Mouse (Mus musculus) erythroblast, embryonic 14.5 days (primary cell): ENCODE results near the gene Hdgf. TPM values are rescaled to one million over a fixed set of nuclear protein-coding genes. Genes with fewer than 3 reads are reported as not detected.

ENCODE experiments used
- H3K27me3 ChIP-seq: 2 replicates; pipeline ENCODE4 v1.6.1; 2012; ENCODE audit warnings: inconsistent platforms; ENCODE audit not compliant: control insufficient read depth
- H3K36me3 ChIP-seq: 2 replicates; pipeline ENCODE4 v1.6.1; 2012; ENCODE audit warnings: mild to moderate bottlenecking, inconsistent platforms; ENCODE audit not compliant: control insufficient read depth
- H3K4me1 ChIP-seq: 2 replicates; pipeline ENCODE4 v1.6.1; 2012; ENCODE audit warnings: inconsistent platforms; ENCODE audit not compliant: control insufficient read depth
- H3K4me3 ChIP-seq: replicated peaks from 2 replicates; pipeline ENCODE3; 2012; ENCODE audit warnings: moderate library complexity, mild to moderate bottlenecking, inconsistent platforms
- H3K9me3 ChIP-seq: 2 replicates; pipeline ENCODE4 v1.6.1; 2012; ENCODE audit warnings: low read length, inconsistent platforms, mixed read lengths; ENCODE audit not compliant: control insufficient read depth
- GATA1 ChIP-seq: IDR thresholded peaks from 2 replicates; pipeline ENCODE4 v1.6.1; 2012; ENCODE audit warnings: low read length, inconsistent platforms, mixed read lengths
- TAL1 ChIP-seq: IDR thresholded peaks from 3 replicates; pipeline ENCODE4 v1.6.1; 2012; ENCODE audit warnings: low read length, inconsistent platforms, mixed read lengths
- polyA plus RNA-seq: library from polyadenylated mRNA; stranded (reverse); fragments of >175 nt; gene quantifications from 2 replicates; pipeline ENCODE4 v1.2.3, GENCODE M21; 2012

The Hdgf gene
- polyA plus RNA-seq, 1 experiment, result 109 TPM

DNA sequence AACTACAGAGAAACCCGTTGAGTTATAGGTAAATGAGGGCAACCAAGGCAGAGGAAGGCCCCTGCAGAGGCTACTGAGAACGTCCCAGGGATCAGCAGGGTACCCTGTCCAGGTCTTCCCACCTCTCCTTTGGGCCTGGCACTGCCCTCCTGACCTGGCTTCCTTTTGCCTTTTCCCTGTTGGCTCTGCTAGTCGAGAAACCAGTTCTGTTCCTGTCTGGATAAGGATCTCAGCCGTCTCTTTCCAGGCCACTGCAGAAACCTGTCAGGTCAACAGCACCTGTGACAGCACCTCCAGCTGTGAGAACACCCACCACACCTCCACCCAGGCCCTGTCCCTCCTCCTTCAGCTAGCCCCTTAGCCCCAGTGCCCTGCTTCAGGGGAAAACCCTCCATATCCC lies 52.4 kb downstream of the Hdgf start:
- Histone ChIP-seq H3K9me3 (no peaks in the 10 kb centered on the region), H3K4me1 (peaks cover 5% of the 10 kb centered on the region; the same call in 1 of the 2 replicates), H3K36me3 (no peaks in the 10 kb centered on the region), H3K4me3 (no peak overlapping the region), H3K27me3 (peaks cover 80% of the 10 kb centered on the region)
- TF ChIP-seq TAL1, result no peak
- TF ChIP-seq GATA1, result no peak

- H3K4me3 ChIP-seq, result no peak overlapping the region
- no peak for TF ChIP-seq TAL1
- no peak for TF ChIP-seq GATA1
- peaks cover 5% of the 10 kb centered on the region; the same call in 1 of the 2 replicates for H3K4me1 ChIP-seq
- no peaks in the 10 kb centered on the region for H3K9me3 ChIP-seq
- peaks cover 76% of the 10 kb centered on the region for H3K27me3 ChIP-seq
- no peaks in the 10 kb centered on the region for H3K36me3 ChIP-seq
Observed at GRCm38 (mm10) chr3:87958967-87959366, 52.8 kb downstream of the Hdgf start.

DNA sequence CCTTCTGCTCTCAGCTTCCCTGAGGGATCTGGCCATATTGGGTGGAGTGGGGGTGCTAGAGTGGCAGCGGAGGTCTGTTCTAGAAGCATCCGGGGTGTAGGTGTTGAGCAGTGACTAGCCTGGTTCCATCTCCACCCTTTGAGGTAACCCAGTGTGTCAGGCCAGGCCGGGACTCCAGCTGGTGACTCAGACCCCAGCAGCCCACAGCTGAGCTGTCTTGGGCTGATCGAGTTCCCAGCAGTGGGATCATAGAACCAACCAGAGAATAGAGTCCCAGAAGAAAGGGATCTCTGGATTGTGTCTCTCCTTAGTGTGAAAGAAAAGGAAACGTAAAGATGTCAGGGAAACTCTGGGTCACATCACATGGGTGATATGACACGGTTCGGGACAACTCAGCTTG lies 53.2 kb downstream of the Hdgf start:
- H3K4me1 ChIP-seq, result peaks cover 5% of the 10 kb centered on the region; the same call in 1 of the 2 replicates
- peaks cover 72% of the 10 kb centered on the region for H3K27me3 ChIP-seq
- no peak overlapping the region for H3K4me3 ChIP-seq
- no peaks in the 10 kb centered on the region for H3K36me3 ChIP-seq
- H3K9me3 ChIP-seq, result no peaks in the 10 kb centered on the region
- TF ChIP-seq TAL1 (no peak), GATA1 (no peak)

- H3K4me3 ChIP-seq, result peak overlapping the region; percentile 18
- peaks cover 63% of the 10 kb centered on the region for H3K27me3 ChIP-seq
- H3K9me3 ChIP-seq, result no peaks in the 10 kb centered on the region
- H3K4me1 ChIP-seq, result peaks cover 5% of the 10 kb centered on the region; the same call in 1 of the 2 replicates
- no peaks in the 10 kb centered on the region for H3K36me3 ChIP-seq
- TF ChIP-seq GATA1 (no peak), TAL1 (no peak)
Observed at GRCm38 (mm10) chr3:87960191-87960585, 54.1 kb downstream of the Hdgf start.

- H3K36me3 ChIP-seq, result no peaks in the 10 kb centered on the region
- H3K4me3 ChIP-seq, result peak overlapping the region; percentile 18
- peaks cover 5% of the 10 kb centered on the region; the same call in 1 of the 2 replicates for H3K4me1 ChIP-seq
- H3K9me3 ChIP-seq, result no peaks in the 10 kb centered on the region
- peaks cover 60% of the 10 kb centered on the region for H3K27me3 ChIP-seq
- no peak for TF ChIP-seq TAL1
- no peak for TF ChIP-seq GATA1
Observed at GRCm38 (mm10) chr3:87960586-87961191, 54.6 kb downstream of the Hdgf start.

Other genes starting within 250 kb of the Hdgf start
- not detected in 2 replicates for gene Lrrc71, start 157.7 kb upstream of the Hdgf start, polyA plus RNA-seq
- gene Ntrk1, start 111.2 kb upstream of the Hdgf start, polyA plus RNA-seq, result not detected in 2 replicates
- not detected in 2 replicates for gene Insrr, start 109.4 kb upstream of the Hdgf start, polyA plus RNA-seq
- gene Pear1, start 82.0 kb upstream of the Hdgf start, polyA plus RNA-seq, result 0.06 and 0.10 TPM in 2 replicates
- 0.01 and 0.04 TPM in 2 replicates for gene Sh2d2a, start 59.6 kb upstream of the Hdgf start, polyA plus RNA-seq
- 11.4 and 11.7 TPM in 2 replicates for gene Prcc, start 20.7 kb upstream of the Hdgf start, polyA plus RNA-seq
- 0.97 and 1.1 TPM in 2 replicates for gene Mrpl24, start 13.2 kb downstream of the Hdgf start, polyA plus RNA-seq
- 0.25 and 0.26 TPM in 2 replicates for gene Isg20l2, start 24.0 kb downstream of the Hdgf start, polyA plus RNA-seq
- 1.3 TPM in 2 replicates for gene Rrnad1, start 24.4 kb downstream of the Hdgf start, polyA plus RNA-seq
- gene Crabp2, start 42.3 kb downstream of the Hdgf start, polyA plus RNA-seq, result not detected in 2 replicates
- 0.01 TPM in 1 of 2 replicates, not detected in the other for gene Nes, start 64.8 kb downstream of the Hdgf start, polyA plus RNA-seq
- gene Bcan, start 93.9 kb downstream of the Hdgf start, polyA plus RNA-seq, result not detected in 2 replicates
- not detected in 2 replicates for gene Hapln2, start 121.3 kb downstream of the Hdgf start, polyA plus RNA-seq
- 0.57 and 0.75 TPM in 2 replicates for gene Gpatch4, start 136.8 kb downstream of the Hdgf start, polyA plus RNA-seq
- 1.2 and 2.1 TPM in 2 replicates for gene Naxe, start 152.2 kb downstream of the Hdgf start, polyA plus RNA-seq
- gene Ttc24, start 172.0 kb downstream of the Hdgf start, polyA plus RNA-seq, result not detected in 2 replicates
- gene Iqgap3, start 175.7 kb downstream of the Hdgf start, polyA plus RNA-seq, result 1.6 and 3.1 TPM in 2 replicates
- 2.6 and 3.4 TPM in 2 replicates for gene Mef2d, start 236.1 kb downstream of the Hdgf start, polyA plus RNA-seq